Mouse (Mus musculus): ENCODE results near the gene Slc26a3. TPM values are rescaled to one million over a fixed set of nuclear protein-coding genes. Genes with fewer than 3 reads are reported as not detected.

Gene Slc26a3
- polyA plus RNA-seq, 1 experiment from 2014 or later: not detected

DNA sequence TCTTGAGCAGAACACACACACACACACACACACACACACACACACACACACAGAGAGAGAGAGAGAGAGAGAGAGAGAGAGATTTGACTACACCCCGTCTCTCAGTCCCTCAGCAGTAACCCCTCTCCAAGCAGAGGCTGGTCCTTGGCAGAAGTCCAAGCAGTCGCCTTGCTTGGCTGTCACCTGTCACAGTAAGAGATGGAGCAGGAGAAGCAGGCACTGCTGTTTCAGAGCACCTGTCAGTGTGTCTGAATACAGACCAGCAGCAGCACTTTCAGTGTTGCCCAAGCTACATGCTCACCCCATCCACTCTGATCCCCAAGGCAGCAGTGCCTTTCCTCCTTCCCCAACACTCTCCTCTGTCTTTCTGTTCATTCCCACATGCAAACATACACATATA is 9.8 kb upstream of the Slc26a3 start:
- H3K27ac ChIP-seq: no peak overlapping the region
- H3K9me3 ChIP-seq: no peaks in the 10 kb centered on the region
- H3K4me2 ChIP-seq (replicated peaks): no peak overlapping the region
- H3K36me3 ChIP-seq: no peaks in the 10 kb centered on the region
- H3K9ac ChIP-seq: no peak overlapping the region
- H3K4me1 ChIP-seq: peaks cover 8% of the 10 kb centered on the region
- no peaks in the 10 kb centered on the region for H3K27me3 ChIP-seq
- H3K4me3 ChIP-seq: no peak overlapping the region
- 0 out of 2 replicates have a peak, but pooled peaks have one; percentile 22 for ATAC-seq (ENCODE audit: insufficient number of reproducible peaks, insufficient read depth, low FRiP score, low TSS enrichment)
- WGBS: 12% methylated on average over 2 of the region's 2 CpGs

DNA sequence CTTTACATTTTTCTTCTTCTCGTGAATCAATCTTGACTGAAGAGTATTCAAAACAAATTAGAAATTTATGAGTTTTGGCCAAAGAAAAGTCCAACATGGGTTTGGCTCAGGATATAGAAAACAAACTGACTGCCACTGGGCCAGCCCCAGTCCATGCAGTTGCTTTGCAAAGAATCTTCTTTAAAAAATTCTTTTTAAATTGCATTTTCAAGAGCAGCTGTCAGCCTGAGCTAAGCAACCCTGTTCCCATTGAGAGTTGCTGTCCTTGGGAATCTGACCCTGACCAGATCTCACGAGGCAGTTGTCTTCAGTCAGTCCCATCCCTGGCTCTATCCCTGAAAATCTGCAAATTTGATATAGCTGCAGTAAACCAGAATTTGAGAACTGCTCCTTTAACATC is 8.2 kb upstream of the Slc26a3 start:
- no peak for ATAC-seq (ENCODE audit: insufficient number of reproducible peaks, insufficient read depth, low FRiP score, low TSS enrichment)
- Histone ChIP-seq H3K4me2 (replicated peaks) (no peak overlapping the region), H3K27ac (no peak overlapping the region), H3K9ac (no peak overlapping the region), H3K4me1 (no peaks in the 10 kb centered on the region), H3K9me3 (no peaks in the 10 kb centered on the region), H3K36me3 (no peaks in the 10 kb centered on the region), H3K4me3 (no peak overlapping the region), H3K27me3 (no peaks in the 10 kb centered on the region)
- 63% methylated on average over 2 of the region's 2 CpGs for WGBS

DNA sequence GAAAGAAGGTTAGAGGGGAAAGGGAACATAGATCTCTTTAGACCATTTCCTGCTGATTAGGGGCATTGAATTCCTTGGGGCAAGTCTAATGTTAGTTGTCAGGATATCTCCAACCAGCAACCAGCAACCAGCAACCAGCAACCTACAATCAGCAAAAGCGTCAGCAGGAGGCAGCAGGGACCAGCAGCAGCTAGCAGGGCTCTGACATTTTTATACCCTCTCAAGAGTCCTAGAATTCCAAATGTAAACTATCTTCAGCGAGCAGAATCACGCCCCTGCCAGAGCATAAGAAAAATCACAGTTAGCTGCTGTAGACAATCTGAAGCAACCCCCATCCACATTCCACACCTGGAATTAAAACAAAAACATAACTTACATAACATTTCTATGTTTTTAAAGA is 3.4 kb upstream of the Slc26a3 start:
- WGBS: 54% methylated on average over 3 of the region's 3 CpGs
- ATAC-seq (ENCODE audit: insufficient number of reproducible peaks, insufficient read depth, low FRiP score, low TSS enrichment): no peak
- H3K27ac ChIP-seq: no peak overlapping the region

DNA sequence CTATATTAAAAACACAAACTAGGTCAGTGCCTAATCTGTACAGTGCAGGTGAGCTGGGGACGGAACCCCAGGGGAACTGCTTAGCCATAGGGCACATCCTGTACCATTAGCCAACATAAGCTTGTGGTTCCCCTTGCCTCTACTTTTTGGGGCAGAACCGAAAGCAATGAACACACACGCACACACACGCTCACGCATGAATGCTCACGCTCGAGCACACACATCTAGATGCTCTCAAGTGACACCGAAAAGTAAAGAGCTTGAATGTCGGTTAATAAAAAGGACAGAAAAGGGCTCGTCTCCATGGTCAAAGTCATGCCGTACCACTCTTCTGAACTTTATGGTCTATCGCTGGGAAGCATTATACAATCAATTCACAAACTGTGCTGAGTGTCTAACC is 1.0 kb downstream of the Slc26a3 start:
- 90% methylated on average over 12 of the region's 12 CpGs for WGBS
- Histone ChIP-seq H3K36me3 (no peaks in the 10 kb centered on the region), H3K4me2 (replicated peaks) (no peak overlapping the region), H3K27ac (no peak overlapping the region), H3K9ac (no peak overlapping the region), H3K27me3 (no peaks in the 10 kb centered on the region), H3K9me3 (no peaks in the 10 kb centered on the region), H3K4me1 (no peaks in the 10 kb centered on the region), H3K4me3 (no peak overlapping the region)
- no peak for ATAC-seq (ENCODE audit: insufficient number of reproducible peaks, insufficient read depth, low FRiP score, low TSS enrichment)

More for the DNA sequence above, 3.4 kb upstream of the Slc26a3 start:
- Histone ChIP-seq H3K36me3 (no peaks in the 10 kb centered on the region), H3K4me1 (no peaks in the 10 kb centered on the region), H3K9me3 (no peaks in the 10 kb centered on the region), H3K27me3 (no peaks in the 10 kb centered on the region), H3K4me3 (no peak overlapping the region), H3K9ac (no peak overlapping the region), H3K4me2 (replicated peaks) (no peak overlapping the region)

DNA sequence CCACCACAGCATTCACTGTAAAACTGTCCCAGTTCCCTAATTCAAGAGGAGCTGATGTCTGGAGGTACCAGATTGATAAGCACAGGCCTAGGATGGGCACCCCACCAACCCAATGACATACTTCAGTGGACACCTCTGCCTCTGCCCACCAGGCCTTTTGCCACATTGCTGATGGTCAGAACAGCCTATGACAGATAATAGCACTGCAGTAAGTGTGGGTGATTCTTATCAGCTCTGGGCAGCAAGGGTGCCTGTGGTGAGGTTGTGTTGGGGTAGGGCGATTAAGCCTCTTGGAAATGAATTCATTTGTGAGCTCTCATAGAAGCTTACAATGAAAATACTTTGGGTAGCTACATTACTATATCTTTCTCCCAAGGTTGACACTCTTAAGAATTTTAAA is 5.2 kb downstream of the Slc26a3 start:
- 90% methylated on average over 1 of the region's 1 CpGs for WGBS
- no peaks in the 10 kb centered on the region for H3K36me3 ChIP-seq
- no peaks in the 10 kb centered on the region for H3K9me3 ChIP-seq
- no peak overlapping the region for H3K9ac ChIP-seq
- no peaks in the 10 kb centered on the region for H3K4me1 ChIP-seq
- no peak overlapping the region for H3K27ac ChIP-seq
- ATAC-seq (ENCODE audit: insufficient number of reproducible peaks, insufficient read depth, low FRiP score, low TSS enrichment): no peak
- H3K4me3 ChIP-seq: no peak overlapping the region
- H3K4me2 ChIP-seq (replicated peaks): no peak overlapping the region
- H3K27me3 ChIP-seq: no peaks in the 10 kb centered on the region

DNA sequence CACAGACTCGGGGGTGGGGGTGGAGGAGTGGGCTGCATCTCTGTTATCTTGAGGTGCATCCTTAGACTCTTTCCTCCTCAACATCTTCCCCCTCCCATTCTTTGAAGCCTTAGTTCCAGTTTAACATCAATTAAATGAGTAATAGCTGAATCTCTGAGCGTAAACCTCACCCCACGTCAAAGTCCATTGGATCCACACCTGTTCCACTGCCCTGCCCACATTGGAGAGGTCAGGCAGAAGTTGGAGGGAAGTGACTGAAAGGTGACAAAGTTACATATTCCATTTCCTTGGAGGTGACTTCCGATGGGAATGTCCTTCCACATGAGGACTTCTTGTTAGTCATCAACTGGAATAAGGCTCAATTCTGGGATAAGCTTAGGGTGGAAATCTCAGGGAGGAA is 7.0 kb downstream of the Slc26a3 start:
- Histone ChIP-seq H3K9me3 (no peaks in the 10 kb centered on the region), H3K27me3 (no peaks in the 10 kb centered on the region), H3K4me1 (no peaks in the 10 kb centered on the region), H3K4me3 (no peak overlapping the region), H3K4me2 (replicated peaks) (no peak overlapping the region), H3K9ac (no peak overlapping the region), H3K27ac (no peak overlapping the region), H3K36me3 (no peaks in the 10 kb centered on the region)
- ATAC-seq (ENCODE audit: insufficient number of reproducible peaks, insufficient read depth, low FRiP score, low TSS enrichment): no peak
- 88% methylated on average over 4 of the region's 4 CpGs for WGBS

DNA sequence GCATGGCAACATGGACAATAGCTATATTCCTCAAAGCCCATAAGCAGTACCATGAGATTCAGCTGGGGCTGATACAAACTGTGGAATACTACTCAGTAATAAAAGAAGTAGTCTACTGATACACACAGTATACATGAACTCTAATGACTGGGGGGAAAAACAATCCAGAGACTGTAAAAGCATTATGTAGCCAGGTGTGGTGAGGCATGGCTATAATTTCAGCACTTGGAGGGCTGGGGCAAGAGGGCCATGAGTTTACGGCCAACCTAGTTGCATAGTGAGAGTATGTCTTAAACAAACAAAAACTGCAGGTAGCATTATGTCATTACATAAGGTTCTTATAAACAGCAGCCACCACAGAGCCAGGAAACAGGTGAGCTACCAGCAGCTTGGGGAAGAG is 10.2 kb downstream of the Slc26a3 start:
- Histone ChIP-seq H3K9ac (no peak overlapping the region), H3K27ac (no peak overlapping the region), H3K4me3 (no peak overlapping the region), H3K27me3 (no peaks in the 10 kb centered on the region), H3K36me3 (no peaks in the 10 kb centered on the region), H3K4me1 (no peaks in the 10 kb centered on the region), H3K9me3 (no peaks in the 10 kb centered on the region), H3K4me2 (replicated peaks) (no peak overlapping the region)
- ATAC-seq (ENCODE audit: insufficient number of reproducible peaks, insufficient read depth, low FRiP score, low TSS enrichment): no peak
- 71% methylated on average over 1 of the region's 1 CpGs for WGBS

DNA sequence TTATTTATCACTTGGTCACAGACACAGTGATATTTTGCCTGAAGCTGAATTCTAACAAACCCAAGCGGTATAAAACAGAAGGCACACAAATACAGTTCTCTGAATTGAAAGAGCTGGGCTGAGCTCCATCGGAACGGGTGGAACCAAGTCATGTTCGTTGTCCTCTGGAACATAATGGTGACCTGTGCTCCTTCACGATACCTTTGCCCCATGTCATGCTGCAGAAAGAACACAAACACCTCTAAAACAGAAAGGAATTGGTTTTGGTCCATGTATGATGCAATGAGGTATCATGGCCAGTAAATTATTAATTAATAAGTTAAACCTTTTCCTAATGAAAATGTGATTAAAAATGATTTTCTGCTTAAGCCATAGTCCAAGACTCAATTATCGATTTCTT is 11.3 kb downstream of the Slc26a3 start:
- Histone ChIP-seq H3K4me2 (replicated peaks) (no peak overlapping the region), H3K9me3 (no peaks in the 10 kb centered on the region), H3K36me3 (no peaks in the 10 kb centered on the region), H3K27me3 (no peaks in the 10 kb centered on the region), H3K4me3 (no peak overlapping the region), H3K27ac (no peak overlapping the region), H3K9ac (no peak overlapping the region), H3K4me1 (no peaks in the 10 kb centered on the region)
- WGBS: 83% methylated on average over 6 of the region's 6 CpGs
- no peak for ATAC-seq (ENCODE audit: insufficient number of reproducible peaks, insufficient read depth, low FRiP score, low TSS enrichment)

DNA sequence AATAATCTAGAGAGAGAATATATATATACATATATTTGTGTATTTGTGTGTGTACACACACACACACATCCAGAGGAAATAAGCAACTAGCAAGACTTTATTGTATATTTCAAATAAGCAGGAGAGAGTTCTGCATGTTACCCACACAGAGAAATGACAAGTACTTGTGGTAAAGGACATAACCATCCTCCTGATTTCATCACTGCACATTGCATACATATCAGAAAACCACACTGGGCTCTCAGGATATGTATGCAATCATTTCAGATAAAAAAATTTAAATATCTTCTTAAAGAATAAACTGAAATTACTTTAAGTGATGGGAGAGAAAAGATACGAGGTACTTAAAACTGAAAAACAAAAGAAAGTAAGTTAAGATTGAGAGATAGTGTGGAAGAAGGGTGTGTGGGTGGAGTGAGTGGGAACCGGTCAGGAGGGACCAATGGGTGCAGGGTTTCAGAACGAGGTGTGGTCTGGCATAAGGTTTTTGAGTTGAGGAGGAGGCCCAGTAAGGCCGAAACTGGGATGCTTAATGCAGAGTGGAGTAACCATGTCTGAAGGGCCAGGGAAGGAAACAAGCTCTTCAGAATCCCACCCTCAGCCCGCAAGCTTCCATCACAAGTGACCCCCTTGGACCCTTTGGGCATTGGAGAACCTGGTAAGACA is 14.0 kb downstream of the Slc26a3 start:
- no peak for ATAC-seq (ENCODE audit: insufficient number of reproducible peaks, insufficient read depth, low FRiP score, low TSS enrichment)
- Histone ChIP-seq H3K9me3 (no peaks in the 10 kb centered on the region), H3K4me3 (no peak overlapping the region), H3K9ac (no peak overlapping the region), H3K4me1 (no peaks in the 10 kb centered on the region), H3K36me3 (no peaks in the 10 kb centered on the region), H3K27me3 (no peaks in the 10 kb centered on the region), H3K27ac (no peak overlapping the region), H3K4me2 (replicated peaks) (no peak overlapping the region)
- WGBS: 85% methylated on average over 5 of the region's 5 CpGs

DNA sequence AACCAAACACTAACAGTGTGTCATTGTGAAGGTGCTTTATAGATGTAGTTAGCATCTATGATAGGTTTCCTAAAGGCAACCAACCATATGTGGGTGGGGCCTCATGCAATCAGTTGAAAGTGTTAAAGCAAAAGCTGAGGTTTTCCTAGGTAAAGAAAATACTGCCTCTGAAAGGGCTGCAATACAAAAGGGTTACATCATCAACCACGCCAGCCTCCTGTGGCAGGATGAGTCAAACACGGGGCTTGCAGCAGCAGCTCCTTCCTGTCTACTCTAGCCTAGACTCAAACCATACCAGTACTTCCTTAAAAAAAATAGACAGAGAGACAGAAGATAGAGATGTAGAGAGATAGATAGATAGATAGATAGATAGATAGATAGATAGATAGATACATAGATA is 25.3 kb downstream of the Slc26a3 start:
- H3K27me3 ChIP-seq: no peaks in the 10 kb centered on the region
- H3K9ac ChIP-seq: no peak overlapping the region
- H3K27ac ChIP-seq: no peak overlapping the region
- no peak overlapping the region for H3K4me3 ChIP-seq
- no peaks in the 10 kb centered on the region for H3K9me3 ChIP-seq
- no peaks in the 10 kb centered on the region for H3K4me1 ChIP-seq
- no peak for ATAC-seq (ENCODE audit: insufficient number of reproducible peaks, insufficient read depth, low FRiP score, low TSS enrichment)
- no peaks in the 10 kb centered on the region for H3K36me3 ChIP-seq
- 77% methylated on average over 2 of the region's 2 CpGs for WGBS
- no peak overlapping the region for H3K4me2 ChIP-seq (replicated peaks)

DNA sequence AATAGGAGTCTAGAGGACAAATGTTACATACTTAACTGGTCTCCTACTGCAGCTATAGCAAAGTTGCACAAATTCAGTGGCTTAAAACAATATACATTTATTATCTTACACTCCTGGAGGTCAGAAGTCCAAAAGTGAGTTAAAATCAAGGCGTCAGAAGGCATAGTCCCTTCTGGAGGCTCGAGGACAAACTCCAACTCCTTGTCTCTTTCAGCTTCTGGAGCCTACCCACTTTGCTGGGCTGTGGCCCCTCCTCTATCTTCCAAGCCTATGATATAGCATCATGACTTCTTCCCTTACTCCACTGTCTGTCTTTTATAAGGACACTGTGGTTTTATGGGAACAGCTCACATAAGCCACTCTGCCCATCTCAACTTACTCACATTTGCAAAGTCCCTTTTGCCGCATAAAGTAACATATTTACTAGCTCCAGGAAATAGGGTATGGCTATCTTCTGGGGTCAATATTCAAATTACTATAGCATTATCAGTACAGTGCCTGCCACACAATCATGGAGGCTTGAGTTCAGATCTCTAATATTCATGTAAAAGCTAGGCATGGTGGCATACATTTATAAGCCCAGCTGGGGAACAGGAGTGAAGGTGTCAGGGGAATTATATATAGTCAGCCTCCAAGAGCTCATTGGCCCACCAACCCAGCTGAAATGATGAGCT is 31.4 kb downstream of the Slc26a3 start:
- Histone ChIP-seq H3K4me1 (no peaks in the 10 kb centered on the region), H3K9ac (no peak overlapping the region), H3K9me3 (no peaks in the 10 kb centered on the region), H3K36me3 (no peaks in the 10 kb centered on the region), H3K4me3 (no peak overlapping the region), H3K4me2 (replicated peaks) (no peak overlapping the region), H3K27ac (no peak overlapping the region), H3K27me3 (no peaks in the 10 kb centered on the region)
- no peak for ATAC-seq (ENCODE audit: insufficient number of reproducible peaks, insufficient read depth, low FRiP score, low TSS enrichment)
- WGBS: 75% methylated on average over 3 of the region's 3 CpGs

DNA sequence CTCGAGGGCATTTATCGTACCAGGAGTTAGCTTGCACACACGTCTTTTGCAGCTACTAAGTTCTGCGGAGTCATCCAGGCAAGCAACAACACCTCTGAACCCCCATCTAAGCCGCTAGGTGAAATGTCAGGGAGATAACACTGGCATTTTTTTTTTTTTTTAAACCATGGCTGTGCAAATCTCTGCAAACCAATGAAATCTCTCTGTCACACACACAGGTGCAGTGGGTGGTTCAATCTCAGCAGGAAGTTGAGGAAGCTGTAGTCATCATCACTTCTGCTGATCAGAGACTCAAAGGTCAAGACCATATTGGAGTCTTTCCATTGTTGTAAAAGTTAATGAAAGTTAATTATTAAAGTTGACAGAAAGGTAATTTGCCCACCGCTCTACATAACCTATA is 47.1 kb downstream of the Slc26a3 start:
- Histone ChIP-seq H3K27ac (no peak overlapping the region), H3K4me1 (no peaks in the 10 kb centered on the region), H3K4me2 (replicated peaks) (no peak overlapping the region), H3K27me3 (no peaks in the 10 kb centered on the region), H3K9ac (no peak overlapping the region), H3K36me3 (no peaks in the 10 kb centered on the region), H3K4me3 (no peak overlapping the region), H3K9me3 (no peaks in the 10 kb centered on the region)
- no peak for ATAC-seq (ENCODE audit: insufficient number of reproducible peaks, insufficient read depth, low FRiP score, low TSS enrichment)
- 62% methylated on average over 6 of the region's 6 CpGs for WGBS

Measured in embryonic facial prominence, embryonic 12.5 days (tissue).